Mouse (Mus musculus) 3134 (cell line): ENCODE data around the gene Fbxw4.

Experiments
- DNase-seq: peaks from one replicate; pipeline ENCODE4 v3.0.0-alpha.2; 2011; ENCODE audit warnings: low spot score; ENCODE audit not compliant: insufficient read length; ENCODE audit errors: extremely low read depth

Fbxw4 gene

GRCm38 (mm10) chr19:45659738-45660502 is at the start of gene Fbxw4:
Gene Fbxw4, minus strand, starts transcription at chr19:45660312.
- DNase-seq, result peak; percentile 86

GRCm38 (mm10) chr19:45708704-45709103 is 48.6 kb upstream of the Fbxw4 start:
- no peak for DNase-seq

DNA sequence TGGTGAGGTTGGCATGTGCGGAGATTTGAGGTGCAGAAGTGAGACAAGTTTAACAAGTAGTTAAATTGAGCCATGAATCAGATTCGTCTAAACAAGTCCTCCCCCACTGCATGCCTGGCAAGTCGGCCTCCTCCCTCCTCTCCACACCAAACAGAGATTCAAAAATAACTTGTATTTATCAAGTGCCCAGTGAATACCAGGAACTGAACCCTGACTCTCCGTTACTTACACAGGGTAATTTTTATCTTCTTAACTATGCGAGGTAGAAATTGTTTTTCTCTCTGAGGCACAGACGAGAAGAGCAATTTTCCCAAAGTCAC is 36.1 kb upstream of the Fbxw4 start:
- no peak for DNase-seq

GRCm38 (mm10) chr19:45695496-45696280 is 35.6 kb upstream of the Fbxw4 start:
- DNase-seq, result no peak

DNA sequence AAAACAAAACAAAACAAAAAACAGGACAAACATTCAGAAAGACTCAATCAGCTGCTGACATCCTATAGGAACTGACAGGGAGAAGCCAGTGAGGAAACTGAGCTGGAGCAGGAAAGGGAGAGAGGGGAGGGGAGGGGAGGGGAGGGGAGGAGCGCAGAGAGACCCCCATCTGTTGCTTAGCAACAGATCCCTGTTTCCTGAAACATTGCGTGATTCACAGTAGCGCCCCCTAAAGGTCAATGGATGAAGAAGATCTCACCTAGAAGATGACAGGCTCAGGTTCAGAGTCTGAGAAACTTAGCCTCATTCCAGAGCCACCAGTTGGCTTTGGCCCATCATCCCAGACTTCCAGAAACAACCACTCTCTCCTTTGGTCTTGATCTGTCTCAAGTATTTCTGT is 33.9 kb upstream of the Fbxw4 start:
- DNase-seq, result no peak

- no peak for DNase-seq
Observed at GRCm38 (mm10) chr19:45692211-45692610, 32.1 kb upstream of the Fbxw4 start.

GRCm38 (mm10) chr19:45691001-45691535 is 31.0 kb upstream of the Fbxw4 start:
- DNase-seq, result no peak

- DNase-seq, result no peak
Observed at GRCm38 (mm10) chr19:45687001-45687400, 26.9 kb upstream of the Fbxw4 start.

GRCm38 (mm10) chr19:45683676-45684075 is 23.6 kb upstream of the Fbxw4 start:
- DNase-seq, result no peak

DNA sequence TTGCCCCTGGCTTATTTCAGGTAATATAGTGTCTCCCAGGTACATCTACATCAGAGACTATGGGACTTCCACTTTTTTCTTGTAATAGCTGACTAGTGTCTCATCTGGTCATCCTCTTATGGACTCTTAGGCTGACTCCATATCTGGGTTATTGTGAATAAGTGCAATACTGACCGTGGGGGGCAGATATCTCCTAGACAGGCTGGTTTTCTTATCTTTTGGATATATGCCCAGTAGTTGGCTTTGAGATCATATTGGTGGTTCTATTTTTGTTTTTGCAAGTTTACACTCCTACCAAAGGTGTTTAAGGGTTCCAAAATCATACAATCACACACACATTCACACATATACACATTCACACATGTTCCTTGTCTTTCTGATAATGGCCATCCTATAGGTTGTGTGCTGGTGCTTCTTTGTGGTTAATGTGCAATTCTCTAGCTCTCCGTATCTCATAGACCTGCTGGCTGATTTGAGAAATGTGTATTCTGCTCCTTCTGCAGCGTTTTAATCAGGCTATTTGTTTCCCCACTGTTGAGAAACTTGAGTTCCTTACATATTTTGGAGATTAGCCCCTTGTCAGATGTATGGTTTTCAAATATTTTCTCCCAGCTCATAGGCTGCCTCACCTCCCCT is 20.5 kb upstream of the Fbxw4 start:
- no peak for DNase-seq

DNA sequence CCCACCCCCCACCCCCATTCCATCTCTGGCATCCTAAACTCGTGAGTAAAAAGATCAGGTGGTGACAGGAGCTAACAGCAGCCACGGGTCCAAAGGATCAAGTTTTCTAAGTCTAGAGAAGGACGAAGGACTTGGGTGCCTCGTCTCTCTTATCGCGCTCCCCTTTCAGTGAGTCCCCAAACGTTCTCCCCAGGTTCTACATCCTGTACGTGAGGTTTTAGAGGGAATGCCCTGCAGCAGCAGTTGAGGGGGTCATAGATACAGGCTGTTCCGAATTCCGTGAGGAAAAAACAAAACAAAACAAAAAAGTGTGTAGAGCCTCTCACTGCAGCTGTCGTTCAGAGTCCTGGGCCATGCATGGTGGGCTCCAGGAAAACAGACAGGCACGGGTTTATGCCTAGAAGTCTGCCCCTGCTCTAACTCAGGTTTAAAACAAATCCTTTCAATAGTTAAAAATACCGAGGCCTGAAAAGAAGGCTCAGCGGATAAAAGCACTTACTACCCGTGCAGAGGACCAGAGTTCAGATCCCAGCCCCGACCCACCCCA is 16.7 kb upstream of the Fbxw4 start:
- no peak for DNase-seq

DNA sequence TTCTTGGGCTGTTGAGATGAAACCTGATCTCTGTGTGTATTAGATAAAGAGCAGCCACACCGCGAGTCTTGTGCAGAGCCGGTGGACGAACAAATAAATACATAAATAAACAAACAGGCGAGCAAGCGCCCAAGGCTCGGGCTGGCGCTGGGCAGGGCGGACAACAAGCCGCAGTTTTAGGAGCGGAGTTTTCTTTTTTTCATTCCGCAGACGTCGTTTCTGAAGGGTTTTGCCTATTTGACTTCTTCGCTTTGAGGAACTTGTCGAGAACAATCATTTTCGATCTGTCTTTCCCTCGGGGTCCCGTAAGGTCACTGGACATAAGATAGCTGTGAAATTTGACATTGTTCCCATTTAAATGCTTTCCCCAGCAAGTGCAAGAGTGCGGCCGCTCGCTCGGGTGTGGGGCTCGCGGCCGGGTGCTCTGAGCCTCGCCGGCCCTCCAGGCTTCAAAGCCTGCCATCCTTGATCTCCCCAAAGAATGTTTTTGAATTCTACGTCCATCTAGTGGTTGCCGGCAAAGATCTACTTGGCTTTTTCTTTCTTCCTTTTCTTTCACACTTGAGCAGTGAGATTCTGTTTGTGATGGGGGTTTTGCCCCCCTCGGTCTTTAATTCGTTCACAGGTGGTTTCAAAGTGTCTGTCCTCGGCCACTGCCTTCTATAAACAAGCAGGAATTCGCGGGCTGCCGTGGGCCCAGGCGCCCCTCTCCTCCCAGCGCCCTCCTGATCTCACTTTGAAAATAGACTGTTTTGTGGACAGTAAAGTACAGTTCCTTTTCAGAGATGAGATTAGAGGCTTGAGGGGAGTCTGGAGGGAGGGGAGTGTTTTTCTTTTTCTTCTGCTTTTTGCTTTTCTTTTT is 15.8 kb upstream of the Fbxw4 start:
- DNase-seq, result no peak

DNA sequence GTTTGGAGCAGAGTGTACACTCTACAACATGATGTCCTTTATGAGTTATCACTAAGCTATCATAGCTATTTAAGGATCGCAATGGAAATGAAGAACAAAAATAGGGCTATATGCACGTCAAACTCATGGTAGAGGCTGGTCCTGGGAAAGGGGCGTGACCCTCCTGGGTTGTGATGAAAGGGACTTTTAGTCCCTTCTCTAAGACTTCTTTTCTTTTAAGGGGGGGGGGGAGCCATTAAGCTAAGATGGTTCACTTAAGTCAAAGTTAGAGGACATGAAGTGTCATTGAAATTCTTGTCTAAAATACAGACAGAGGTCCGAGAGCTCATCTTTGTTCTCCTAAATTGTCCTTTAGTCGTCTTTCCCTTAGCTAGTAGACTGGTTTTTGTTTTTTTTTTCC is 15.1 kb upstream of the Fbxw4 start:
- no peak for DNase-seq

DNA sequence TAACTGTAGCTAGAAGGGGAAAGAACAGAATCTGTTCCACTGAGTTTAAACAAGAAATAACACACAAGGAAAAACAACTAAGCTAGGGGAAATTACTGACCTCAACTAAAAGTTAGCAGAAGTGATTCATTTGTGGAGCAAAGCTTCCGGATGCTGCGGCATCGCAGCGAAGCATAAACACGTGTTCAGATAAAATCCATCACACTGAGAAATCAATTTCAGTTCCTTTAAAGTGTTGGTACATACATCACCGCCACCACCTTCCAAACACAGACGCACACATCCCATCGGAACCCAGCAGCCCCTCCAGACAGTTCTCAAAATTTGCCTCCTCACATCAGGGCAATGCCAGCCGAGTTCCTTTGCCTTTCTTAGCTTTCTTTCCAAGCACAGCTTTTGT is 12.9 kb upstream of the Fbxw4 start:
- no peak for DNase-seq

DNA sequence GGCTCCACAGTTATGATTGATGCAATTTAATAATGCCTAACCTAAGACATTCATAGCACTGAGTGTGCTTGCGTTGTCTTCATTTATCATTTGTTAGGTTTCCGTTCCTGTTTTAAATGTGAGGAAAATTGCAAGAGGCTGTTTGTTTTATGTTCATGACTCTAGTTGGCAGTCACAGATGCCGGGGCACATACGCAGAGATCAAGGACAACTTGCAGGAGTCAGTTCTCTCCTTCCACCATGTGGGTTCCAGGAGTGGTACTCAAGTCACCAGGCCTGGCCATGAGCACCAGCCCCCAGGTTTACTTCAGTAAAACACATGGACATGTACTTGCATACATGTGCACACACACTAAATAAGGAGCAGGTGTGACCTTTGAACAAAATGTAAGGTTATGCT is 8.9 kb upstream of the Fbxw4 start:
- DNase-seq, result no peak

DNA sequence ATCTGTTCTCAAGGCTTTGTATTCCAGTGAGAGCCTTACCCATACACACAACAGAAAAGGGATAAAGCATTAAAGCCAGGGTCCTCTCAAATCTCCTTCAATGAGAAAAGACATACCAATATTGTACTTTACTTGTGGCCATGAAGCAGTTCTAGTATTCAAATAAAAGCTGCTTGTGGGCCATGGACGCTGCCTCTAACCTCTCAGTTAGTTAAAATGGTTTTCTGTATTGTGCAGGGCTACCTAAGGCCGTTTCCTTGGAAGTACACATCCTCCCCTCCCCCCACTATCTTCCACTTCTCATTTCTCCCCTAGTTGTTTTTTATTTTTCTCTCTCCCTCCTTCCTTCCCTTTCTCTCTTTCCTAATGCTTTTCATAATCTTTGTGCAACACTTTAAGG is 3.7 kb upstream of the Fbxw4 start:
- no peak for DNase-seq

DNA sequence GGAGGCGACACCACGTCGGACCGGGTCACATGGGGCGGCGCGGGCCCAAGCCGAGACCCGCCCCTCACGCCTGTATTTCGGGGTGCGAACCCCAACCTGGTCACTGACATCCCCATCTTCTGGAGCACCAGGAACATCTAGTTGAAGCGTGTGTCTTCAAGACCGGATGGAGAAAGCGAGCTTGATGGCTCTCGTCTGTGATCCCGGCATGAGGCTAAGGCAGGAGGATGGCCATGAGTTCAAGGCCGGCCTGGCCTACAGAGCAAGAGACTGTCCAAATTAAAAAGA is 335 bp upstream of the Fbxw4 start:
- DNase-seq, result no peak

DNA sequence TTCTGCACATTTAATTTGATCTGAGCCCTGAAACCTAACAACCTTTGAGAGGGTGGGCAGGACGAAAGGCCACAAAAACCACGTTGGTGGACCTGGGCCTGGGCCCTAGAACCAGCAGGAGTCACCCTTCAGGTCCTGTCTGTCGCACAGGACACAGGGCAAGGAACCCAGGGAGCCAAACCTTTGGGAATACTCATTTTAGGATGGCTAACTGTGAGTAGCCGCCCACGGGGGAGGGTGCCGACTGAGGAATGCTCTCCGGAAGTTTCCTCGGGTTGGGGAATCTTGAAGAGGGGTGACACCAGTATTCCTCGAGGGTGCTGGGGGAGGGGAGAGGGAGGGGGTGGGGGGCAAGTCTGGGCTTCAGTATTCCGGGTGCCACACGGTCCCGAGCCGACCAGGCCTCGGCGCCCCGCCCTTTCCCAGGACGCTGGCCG is 793 bp downstream of the Fbxw4 start:
- no peak for DNase-seq

GRCm38 (mm10) chr19:45658556-45659268 is 1.4 kb downstream of the Fbxw4 start:
- DNase-seq, result no peak

GRCm38 (mm10) chr19:45657828-45658227 is 2.3 kb downstream of the Fbxw4 start:
- no peak for DNase-seq
